Mouse (Mus musculus): ENCODE results near the gene Samhd1. TPM values are rescaled to one million over a fixed set of nuclear protein-coding genes. Genes with fewer than 3 reads are reported as not detected.
A peak's percentile ranks its signal among the peaks of the same experiment; 100 is the strongest.

The Samhd1 gene
- polyA plus RNA-seq, 1 experiment = 85.8 TPM

- 11% methylated on average over 5 of the region's 5 CpGs for WGBS
- H3K4me3 ChIP-seq (replicated peaks; ENCODE audit: extremely low read depth, low read depth, low read length) = peak overlapping the region; percentile 81
- no peak for TF ChIP-seq POLR2A (IDR thresholded peaks at IDR 0.05; ENCODE audit: borderline replicate concordance, extremely low read depth, low read depth, low read length)
- TF ChIP-seq CTCF (IDR thresholded peaks at IDR 0.05; ENCODE audit: insufficient read depth, low read length) = no peak
- no peak for DNase-seq
- H3K4me1 ChIP-seq (ENCODE audit: control insufficient read depth, insufficient read depth, low read length) = peaks cover 41% of the 10 kb centered on the region
Observed at GRCm38 (mm10) chr2:157077160-157077559, 57.9 kb downstream of the Samhd1 start.

GRCm38 (mm10) chr2:157076585-157076984 is 58.5 kb downstream of the Samhd1 start:
- Histone ChIP-seq H3K4me1 (ENCODE audit: control insufficient read depth, insufficient read depth, low read length) (peaks cover 46% of the 10 kb centered on the region), H3K4me3 (replicated peaks; ENCODE audit: extremely low read depth, low read depth, low read length) (no peak overlapping the region)
- TF ChIP-seq POLR2A (IDR thresholded peaks at IDR 0.05; ENCODE audit: borderline replicate concordance, extremely low read depth, low read depth, low read length) = no peak
- TF ChIP-seq CTCF (IDR thresholded peaks at IDR 0.05; ENCODE audit: insufficient read depth, low read length) = no peak
- 65% methylated on average over 7 of the region's 7 CpGs for WGBS
- DNase-seq = no peak

- TF ChIP-seq CTCF (IDR thresholded peaks at IDR 0.05; ENCODE audit: insufficient read depth, low read length) (no peak), POLR2A (IDR thresholded peaks at IDR 0.05; ENCODE audit: borderline replicate concordance, extremely low read depth, low read depth, low read length) (no peak)
- Histone ChIP-seq H3K4me3 (replicated peaks; ENCODE audit: extremely low read depth, low read depth, low read length) (no peak overlapping the region), H3K4me1 (ENCODE audit: control insufficient read depth, insufficient read depth, low read length) (peaks cover 54% of the 10 kb centered on the region)
- DNase-seq = no peak
- 5% methylated on average over 3 of the region's 3 CpGs for WGBS
Observed at GRCm38 (mm10) chr2:157075685-157076084, 59.4 kb downstream of the Samhd1 start.

- Histone ChIP-seq H3K4me1 (ENCODE audit: control insufficient read depth, insufficient read depth, low read length) (peaks cover 59% of the 10 kb centered on the region), H3K4me3 (replicated peaks; ENCODE audit: extremely low read depth, low read depth, low read length) (no peak overlapping the region)
- no peak for DNase-seq
- TF ChIP-seq CTCF (IDR thresholded peaks at IDR 0.05; ENCODE audit: insufficient read depth, low read length) = no peak
- TF ChIP-seq POLR2A (IDR thresholded peaks at IDR 0.05; ENCODE audit: borderline replicate concordance, extremely low read depth, low read depth, low read length) = no peak
- 57% methylated on average over 3 of the region's 3 CpGs for WGBS
Observed at GRCm38 (mm10) chr2:157075226-157075625, 59.8 kb downstream of the Samhd1 start.

GRCm38 (mm10) chr2:157074772-157075171 is 60.3 kb downstream of the Samhd1 start:
- WGBS = 36% methylated on average over 5 of the region's 5 CpGs
- no peak for DNase-seq
- Histone ChIP-seq H3K4me1 (ENCODE audit: control insufficient read depth, insufficient read depth, low read length) (peaks cover 62% of the 10 kb centered on the region), H3K4me3 (replicated peaks; ENCODE audit: extremely low read depth, low read depth, low read length) (no peak overlapping the region)
- TF ChIP-seq POLR2A (IDR thresholded peaks at IDR 0.05; ENCODE audit: borderline replicate concordance, extremely low read depth, low read depth, low read length) (no peak), CTCF (IDR thresholded peaks at IDR 0.05; ENCODE audit: insufficient read depth, low read length) (no peak)

GRCm38 (mm10) chr2:157074186-157074724 is 60.8 kb downstream of the Samhd1 start:
- peaks cover 65% of the 10 kb centered on the region for H3K4me1 ChIP-seq (ENCODE audit: control insufficient read depth, insufficient read depth, low read length)
- TF ChIP-seq POLR2A (IDR thresholded peaks at IDR 0.05; ENCODE audit: borderline replicate concordance, extremely low read depth, low read depth, low read length) (no peak), CTCF (IDR thresholded peaks at IDR 0.05; ENCODE audit: insufficient read depth, low read length) (no peak)
- 33% methylated on average over 9 of the region's 9 CpGs for WGBS
- no peak for DNase-seq
- H3K4me3 ChIP-seq (replicated peaks; ENCODE audit: extremely low read depth, low read depth, low read length) = peak overlapping the region; percentile 17

- no peak for DNase-seq
- H3K4me1 ChIP-seq (ENCODE audit: control insufficient read depth, insufficient read depth, low read length) = peaks cover 73% of the 10 kb centered on the region
- H3K4me3 ChIP-seq (replicated peaks; ENCODE audit: extremely low read depth, low read depth, low read length) = no peak overlapping the region
- TF ChIP-seq POLR2A (IDR thresholded peaks at IDR 0.05; ENCODE audit: borderline replicate concordance, extremely low read depth, low read depth, low read length) (no peak), CTCF (IDR thresholded peaks at IDR 0.05; ENCODE audit: insufficient read depth, low read length) (no peak)
- 33% methylated on average over 9 of the region's 9 CpGs for WGBS
Observed at GRCm38 (mm10) chr2:157073378-157074052, 61.5 kb downstream of the Samhd1 start.

- Histone ChIP-seq H3K4me3 (replicated peaks; ENCODE audit: extremely low read depth, low read depth, low read length) (no peak overlapping the region), H3K4me1 (ENCODE audit: control insufficient read depth, insufficient read depth, low read length) (peaks cover 73% of the 10 kb centered on the region)
- WGBS = 49% methylated on average over 9 of the region's 9 CpGs
- no peak for TF ChIP-seq POLR2A (IDR thresholded peaks at IDR 0.05; ENCODE audit: borderline replicate concordance, extremely low read depth, low read depth, low read length)
- no peak for TF ChIP-seq CTCF (IDR thresholded peaks at IDR 0.05; ENCODE audit: insufficient read depth, low read length)
- no peak for DNase-seq
Observed at GRCm38 (mm10) chr2:157072316-157072990, 62.6 kb downstream of the Samhd1 start.

- TF ChIP-seq CTCF (IDR thresholded peaks at IDR 0.05; ENCODE audit: insufficient read depth, low read length) (no peak), POLR2A (IDR thresholded peaks at IDR 0.05; ENCODE audit: borderline replicate concordance, extremely low read depth, low read depth, low read length) (no peak)
- H3K4me3 ChIP-seq (replicated peaks; ENCODE audit: extremely low read depth, low read depth, low read length) = no peak overlapping the region
- DNase-seq = peak; percentile 68
- peaks cover 76% of the 10 kb centered on the region for H3K4me1 ChIP-seq (ENCODE audit: control insufficient read depth, insufficient read depth, low read length)
- WGBS = 9% methylated on average over 2 of the region's 2 CpGs
Observed at GRCm38 (mm10) chr2:157071556-157071955, 63.5 kb downstream of the Samhd1 start.
